Mouse (Mus musculus): ENCODE measurements at regions not wholly inside any gene's neighbourhood (a gene's known extent, or its start where the extent isn't known, plus 50 kb on each side); places are given as distances from the start of the nearest gene placed in this dataset.
A peak's percentile ranks its signal among the peaks of the same experiment; 100 is the strongest.

DNA sequence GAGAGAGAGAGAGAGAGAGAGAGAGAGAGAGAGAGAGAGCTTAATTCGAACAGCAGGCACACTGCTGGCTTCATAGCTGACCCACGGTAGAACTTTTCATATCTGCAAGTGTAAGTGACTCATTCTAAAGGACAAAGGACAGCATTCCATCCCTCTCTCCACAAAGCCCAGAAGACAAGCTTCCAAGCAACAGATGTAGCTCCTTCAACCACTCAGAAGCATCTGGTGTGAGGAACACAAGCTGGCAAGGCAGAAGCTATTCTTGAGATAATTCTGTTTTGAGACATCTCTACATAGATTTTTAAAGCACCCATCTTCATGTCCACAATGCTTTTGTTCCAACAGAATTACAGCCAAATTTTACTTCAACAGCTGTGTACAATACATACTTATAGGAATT is 294.2 kb upstream of the Gria1 start:
- peak; percentile 49 for DNase-seq (ENCODE audit: low spot score)

GRCm38 (mm10) chr11:56725141-56725540 is 286.0 kb upstream of the Gria1 start:
- DNase-seq (ENCODE audit: low spot score): no peak

DNA sequence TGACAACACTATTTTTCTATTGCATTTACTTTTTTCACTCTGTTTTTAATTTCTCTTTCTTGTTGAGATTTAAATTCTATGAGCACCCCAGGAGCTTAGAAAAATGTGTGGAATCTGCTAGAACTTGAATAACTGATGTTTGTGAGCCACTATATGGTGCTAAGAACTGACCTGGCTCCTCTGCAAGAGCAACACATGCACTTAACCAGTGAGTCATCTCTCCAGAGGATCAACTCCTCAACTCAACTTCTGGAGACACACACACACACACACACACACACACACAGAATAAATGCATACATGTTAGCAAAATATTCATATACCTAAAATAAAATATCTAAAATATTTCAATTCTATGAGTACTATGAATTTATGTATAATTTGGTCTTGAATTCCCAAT is 285.0 kb upstream of the Gria1 start:
- no peak for DNase-seq (ENCODE audit: low spot score)

- no peak for DNase-seq (ENCODE audit: low spot score)
These were observed 283.6 kb upstream of the Gria1 start for GRCm38 (mm10) chr11:56727556-56727955.

DNA sequence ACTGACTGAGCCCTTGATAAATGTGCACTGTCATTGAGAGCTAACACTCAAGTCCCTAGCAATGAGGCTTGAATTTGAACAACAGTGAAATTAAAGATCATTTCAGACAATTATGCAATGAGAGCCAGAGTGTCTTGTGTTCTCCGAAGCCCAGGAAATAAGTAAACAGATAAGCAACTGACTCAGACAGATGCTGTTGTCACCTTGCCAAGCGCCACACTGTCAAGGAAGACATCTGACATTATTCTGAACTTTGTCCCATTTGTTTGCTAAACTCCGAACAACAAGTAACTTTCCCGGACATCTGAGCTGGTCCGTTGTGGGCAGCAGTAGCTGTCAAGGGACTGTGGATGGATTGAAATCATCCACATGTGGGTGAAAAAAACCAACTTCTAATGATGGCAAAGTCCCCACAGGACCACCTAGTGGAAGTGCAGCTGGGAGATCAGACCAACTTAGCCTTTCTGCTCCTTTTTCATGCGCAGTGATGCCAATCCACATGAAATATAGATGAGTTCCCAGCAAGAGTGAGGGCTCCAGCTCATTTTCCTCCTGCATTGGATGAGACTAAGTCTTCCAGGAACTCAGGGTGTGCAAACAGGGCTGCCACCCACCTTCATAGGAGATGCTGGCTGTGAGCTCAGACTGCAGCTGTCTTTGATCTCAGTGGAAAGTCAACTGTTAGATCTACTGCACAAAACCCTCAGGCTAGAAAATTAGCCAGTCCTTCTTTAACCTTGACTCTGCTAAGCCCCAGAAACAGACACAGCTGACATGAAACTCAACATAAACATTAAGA is 282.8 kb upstream of the Gria1 start:
- DNase-seq (ENCODE audit: low spot score): no peak

DNA sequence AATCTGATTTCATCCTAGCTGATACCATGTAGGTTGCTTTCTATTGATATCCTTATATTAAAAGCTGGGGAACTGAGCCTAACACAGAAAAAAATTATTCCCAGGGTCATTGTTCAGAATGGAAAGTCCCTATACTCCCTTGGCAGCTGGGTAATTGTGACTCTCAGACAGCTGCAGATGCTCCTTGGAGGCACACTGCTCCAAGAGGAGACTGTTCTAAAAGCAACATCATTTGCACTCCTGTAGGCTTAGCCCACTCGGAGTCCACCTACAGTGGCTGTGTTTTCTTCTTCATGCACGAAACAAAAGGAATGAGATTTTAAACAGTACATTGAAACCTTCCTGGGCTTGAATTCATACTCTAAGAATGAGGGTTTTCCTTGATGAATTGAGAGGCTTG is 269.3 kb upstream of the Gria1 start:
- no peak for DNase-seq (ENCODE audit: low spot score)

DNA sequence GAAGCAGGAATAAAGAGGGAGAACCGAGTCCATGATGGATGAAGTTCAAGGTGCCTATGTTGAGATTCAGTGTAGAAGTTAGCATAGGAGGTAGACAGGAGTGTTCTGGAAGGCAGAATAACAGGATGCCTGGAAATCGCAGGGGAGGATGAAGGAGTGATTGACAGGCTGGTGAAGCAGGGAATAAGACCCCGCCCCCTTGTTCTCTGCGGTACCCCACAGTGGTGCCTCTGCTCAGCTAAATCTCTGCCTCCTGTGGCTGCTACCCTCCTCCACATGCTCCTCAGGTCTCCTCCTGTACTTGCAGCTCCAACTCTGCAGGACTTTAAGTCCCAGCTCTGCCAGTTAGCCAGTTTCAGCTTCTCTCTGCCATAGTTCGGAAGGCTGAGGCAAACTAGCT is 261.2 kb upstream of the Gria1 start:
- no peak for DNase-seq (ENCODE audit: low spot score)

DNA sequence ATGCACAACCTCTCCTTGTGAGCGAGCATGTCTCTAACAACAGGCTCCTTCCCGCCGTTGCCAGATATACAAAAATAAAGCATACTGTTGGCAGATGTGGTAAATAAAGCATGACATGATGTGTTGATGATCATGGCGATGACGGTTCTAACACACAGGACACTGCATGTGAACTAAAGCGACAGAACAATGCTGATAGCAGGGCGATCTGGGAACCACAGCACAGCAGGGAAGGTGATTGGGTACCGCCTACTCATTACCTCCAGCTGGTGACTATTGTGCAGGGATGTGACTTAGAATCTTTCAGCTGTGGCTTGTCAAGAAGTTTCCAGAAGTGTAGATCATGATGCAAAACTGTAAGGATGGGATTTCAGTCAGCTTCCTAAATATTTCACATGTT is 260.5 kb upstream of the Gria1 start:
- DNase-seq (ENCODE audit: low spot score): no peak

DNA sequence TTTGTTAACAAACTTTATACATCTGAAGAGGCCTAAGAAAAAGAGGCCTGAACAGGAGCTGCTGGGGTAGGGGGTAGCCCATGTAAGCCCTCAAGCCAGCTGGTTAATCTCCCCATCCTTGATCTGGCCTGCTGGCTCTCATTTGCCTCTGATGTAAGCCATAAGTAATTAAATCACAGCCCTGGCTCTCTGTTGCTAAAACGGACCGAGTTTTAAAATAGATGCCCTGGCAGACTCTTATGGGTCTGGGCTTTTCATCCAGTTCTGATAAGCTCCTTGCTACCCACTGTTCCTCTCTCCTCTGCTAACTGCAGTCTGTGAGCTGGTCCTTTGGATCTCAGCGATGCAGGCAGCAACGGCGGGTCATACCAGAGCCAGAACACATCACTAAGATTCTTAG is 259.3 kb upstream of the Gria1 start:
- DNase-seq (ENCODE audit: low spot score): no peak

DNA sequence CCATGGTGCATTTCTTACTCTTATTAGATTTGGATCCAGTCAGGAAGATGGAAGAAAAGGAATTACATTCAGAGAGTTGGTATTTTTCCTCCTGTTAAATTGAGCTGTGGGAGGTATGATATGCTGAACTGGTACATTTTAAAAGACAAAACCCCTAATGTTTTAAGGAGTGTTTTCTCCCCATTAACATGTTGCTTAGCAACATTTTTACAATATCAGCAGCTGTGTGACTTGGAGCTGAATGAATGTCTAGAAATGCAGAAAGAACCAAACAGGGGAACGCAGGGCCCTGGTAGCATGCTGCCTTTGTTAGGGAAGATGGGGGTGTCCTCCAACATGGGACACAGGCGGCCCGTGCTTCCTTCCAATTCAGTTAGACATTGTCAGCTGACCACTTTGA is 257.5 kb upstream of the Gria1 start:
- DNase-seq (ENCODE audit: low spot score): peak; percentile 26

DNA sequence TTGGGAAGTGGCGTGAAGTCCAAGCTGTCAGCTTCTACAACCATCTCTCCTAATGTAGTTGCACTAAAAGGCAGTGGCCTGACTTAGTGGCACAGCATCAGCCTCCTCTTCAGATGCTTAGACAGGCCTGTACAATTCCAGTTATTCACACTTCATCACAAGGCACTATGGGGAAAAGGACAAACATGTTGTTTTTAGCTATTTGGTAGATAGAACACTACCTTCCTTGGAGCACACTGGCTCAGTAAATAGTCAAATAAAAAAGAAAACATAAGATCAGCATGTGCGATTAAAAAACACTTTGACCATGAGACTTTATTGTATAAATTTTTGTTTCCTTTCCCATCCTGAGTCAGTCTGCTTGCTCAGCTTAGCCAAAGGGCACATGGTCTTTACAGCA is 250.7 kb upstream of the Gria1 start:
- DNase-seq (ENCODE audit: low spot score): no peak

DNA sequence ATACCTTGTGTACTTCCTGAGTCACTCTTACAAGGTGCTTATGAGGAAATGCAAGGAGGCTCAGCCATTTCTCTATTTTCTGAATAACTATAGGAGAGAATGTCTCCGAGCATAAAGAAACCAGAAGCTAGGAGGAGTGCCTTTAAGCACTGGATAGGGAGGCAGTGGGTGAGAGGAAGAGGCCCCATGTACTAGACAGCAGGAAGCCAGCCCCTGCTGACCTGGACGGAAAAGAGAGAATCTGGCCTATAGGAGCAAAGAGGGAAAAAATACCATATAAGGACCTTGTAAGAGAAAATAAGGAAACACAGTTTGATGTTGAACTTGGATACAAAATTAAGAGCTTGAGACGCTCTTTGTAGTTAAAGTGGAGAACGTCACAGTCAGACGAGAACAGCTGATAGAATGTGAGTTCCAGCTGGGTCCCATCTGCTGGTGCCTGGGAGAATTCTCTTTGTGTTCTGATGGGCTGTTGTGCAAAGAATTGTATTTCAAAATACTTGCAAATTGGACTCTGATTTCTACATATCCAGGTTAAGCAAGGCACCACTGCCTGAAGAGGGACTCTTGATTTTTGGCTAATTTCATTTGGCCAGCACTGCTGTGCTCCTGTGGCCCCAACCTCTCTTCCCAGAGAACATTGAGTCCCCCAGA is 248.6 kb upstream of the Gria1 start:
- DNase-seq (ENCODE audit: low spot score): peak; percentile 74

DNA sequence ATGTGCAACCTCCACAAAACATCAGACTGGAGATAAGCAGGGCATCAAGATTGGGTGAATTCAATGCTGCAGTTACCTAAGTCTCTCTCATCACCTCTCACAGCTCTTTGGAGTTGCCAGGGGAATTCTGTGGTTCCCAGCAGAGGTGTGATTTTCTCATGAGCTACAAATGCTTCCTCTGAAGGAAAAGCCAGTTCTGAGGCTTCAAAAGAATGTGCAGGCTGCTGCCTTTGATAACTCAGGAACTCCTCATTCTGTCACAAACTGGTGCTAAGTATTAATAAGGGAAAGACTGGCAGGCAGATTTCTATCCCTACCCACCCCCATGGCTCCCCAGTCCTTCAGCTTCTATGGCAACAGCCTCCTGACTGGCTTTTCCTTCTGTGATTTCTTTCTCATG is 243.8 kb upstream of the Gria1 start:
- DNase-seq (ENCODE audit: low spot score): peak; percentile 48

DNA sequence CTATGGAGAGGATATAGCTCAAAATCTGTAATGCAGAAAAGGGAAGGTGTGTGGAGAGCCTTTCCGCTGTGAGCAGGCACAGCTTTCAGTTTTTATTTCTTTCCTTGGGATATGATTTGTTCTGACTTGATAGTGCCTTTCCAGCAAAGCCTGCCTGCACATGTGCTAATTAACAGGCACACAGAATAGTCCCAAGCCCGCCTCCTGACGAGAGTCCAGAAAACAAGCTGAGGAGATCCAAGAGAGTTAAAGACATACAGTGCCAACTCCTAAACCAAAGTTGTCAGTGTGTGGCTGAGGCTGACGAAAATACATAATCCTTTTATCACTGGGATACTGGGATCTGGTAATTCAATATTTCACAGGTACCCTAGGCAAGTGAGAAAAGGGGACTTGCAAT is 224.8 kb upstream of the Gria1 start:
- DNase-seq (ENCODE audit: low spot score): no peak

GRCm38 (mm10) chr11:56792691-56793090 is 218.5 kb upstream of the Gria1 start:
- no peak for DNase-seq (ENCODE audit: low spot score)

GRCm38 (mm10) chr11:56807314-56807713 is 203.9 kb upstream of the Gria1 start:
- DNase-seq (ENCODE audit: low spot score): no peak

DNA sequence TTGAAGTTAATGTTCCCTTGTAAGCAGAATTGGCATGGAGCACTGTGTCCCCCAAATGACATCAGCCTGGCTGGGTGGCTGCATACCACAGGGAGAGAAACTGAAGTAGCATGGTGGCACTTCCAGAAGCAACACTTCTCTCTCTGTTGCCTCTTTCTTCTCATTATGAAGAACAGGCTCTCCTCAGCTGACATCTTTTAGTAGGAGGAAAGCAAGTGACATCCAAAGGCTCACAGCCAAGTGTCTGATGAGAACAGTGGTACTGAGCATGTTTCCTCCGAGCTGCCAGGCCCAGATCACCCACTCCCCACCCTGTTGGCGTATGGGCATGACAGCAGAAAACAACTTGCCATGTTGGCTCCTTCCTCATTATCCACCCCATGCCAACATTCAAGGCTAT is 201.0 kb upstream of the Gria1 start:
- DNase-seq (ENCODE audit: low spot score): peak; percentile 67

- no peak for DNase-seq (ENCODE audit: low spot score)
These were observed 199.1 kb upstream of the Gria1 start for GRCm38 (mm10) chr11:56812121-56812520.

DNA sequence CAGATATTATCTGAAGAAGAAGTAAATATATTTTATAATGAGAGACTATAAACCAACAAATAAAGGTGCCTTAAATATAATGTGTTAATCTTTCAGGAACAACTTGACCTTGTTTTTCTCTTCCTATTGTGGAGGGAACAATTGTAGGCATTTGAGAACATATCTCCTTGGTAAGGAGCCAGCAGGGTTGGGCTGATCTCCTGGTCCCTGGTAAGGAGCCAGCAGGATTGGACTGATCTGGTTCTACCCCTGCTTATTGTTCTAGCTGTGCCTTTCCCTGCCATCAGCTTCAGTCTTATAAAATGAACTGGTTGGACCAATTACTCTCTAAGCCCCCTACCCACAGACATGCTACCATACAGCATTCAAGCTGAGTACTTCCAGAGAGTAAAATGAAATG is 187.7 kb upstream of the Gria1 start:
- DNase-seq (ENCODE audit: low spot score): no peak

DNA sequence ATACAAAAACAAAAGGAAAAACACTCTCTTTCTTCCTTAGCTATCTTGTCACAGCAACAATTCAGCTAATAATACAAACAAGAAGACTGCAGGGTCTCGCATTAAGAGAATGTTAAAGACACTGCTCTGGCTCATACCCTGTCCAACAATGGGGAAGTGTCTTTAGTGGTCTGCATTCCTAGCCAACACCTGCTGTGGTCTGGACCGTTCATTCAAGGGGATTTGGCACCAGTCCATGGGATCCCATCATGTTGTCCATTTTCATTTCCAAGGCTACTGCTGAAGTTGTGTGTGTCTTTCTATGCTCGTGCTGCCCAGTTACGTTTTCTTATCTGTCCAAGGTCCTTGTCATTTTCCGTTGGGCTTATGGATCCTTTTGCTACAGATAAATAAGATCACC is 183.7 kb upstream of the Gria1 start:
- no peak for DNase-seq (ENCODE audit: low spot score)

DNA sequence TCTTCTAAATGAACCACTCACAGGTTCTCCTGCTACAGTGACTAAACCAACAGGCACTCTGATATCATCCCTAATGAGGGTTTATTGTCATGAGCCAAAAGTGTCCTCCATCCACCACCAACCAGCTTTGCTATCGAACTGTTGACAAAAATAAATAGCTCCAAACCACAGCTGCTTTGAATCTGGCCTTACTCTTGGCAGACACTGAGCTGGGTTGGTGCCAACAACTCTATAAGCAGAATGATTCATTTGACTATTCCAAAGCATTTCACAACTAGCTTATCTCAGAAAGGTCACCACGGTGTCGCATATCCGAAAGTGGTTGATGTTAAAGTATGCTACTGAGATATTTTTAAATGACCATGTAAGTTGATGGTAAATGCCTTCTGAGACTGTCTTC is 148.5 kb upstream of the Gria1 start:
- DNase-seq (ENCODE audit: low spot score): peak; percentile 31

DNA sequence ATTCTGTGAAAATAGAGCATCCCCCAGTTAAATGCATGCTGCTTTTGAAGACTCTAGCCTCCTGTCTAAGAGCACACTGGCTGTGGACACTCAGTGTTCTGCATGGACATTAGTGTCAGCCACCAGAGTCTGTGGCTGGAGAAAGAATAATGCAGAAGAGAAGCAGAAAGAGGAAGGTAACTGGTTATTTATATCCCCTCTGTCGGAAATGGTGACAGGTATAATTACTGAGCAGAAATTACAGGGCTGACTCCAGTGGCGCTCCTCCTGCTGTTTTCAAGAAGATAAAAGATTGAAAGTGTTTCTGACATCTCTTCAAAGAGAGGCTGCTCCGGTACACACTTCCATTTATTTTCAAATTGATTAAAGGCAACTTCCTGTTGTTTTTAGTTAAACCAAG is 139.5 kb upstream of the Gria1 start:
- no peak for DNase-seq (ENCODE audit: low spot score)

DNA sequence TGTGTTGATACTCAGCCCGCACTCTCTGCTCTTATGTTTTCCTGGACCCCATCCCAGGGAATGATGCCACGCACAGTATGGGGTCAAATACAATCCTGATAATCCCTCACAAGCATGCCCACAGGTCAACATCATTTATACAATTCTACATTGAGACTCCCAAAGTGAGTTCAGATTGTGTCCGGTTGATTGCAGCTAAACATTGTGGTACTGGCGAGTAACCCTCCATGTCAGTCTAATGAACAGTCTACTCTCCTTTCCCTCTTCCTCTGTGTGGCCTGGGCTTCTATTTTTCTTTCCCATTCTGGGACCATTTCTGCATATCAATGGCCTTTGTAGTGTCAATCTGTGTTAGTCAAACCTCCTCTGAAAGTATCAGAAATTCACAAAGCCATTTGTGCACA is 112.6 kb upstream of the Gria1 start:
- DNase-seq (ENCODE audit: low spot score): no peak

- no peak for DNase-seq (ENCODE audit: low spot score)
These were observed 110.0 kb upstream of the Gria1 start for GRCm38 (mm10) chr11:56901201-56901600.

Data from layer of hippocampus, adult 11-12 months (tissue).